Mouse (Mus musculus): ENCODE data around the gene Glipr1. TPM values are rescaled to one million over a fixed set of nuclear protein-coding genes. Genes with fewer than 3 reads are reported as not detected.

The Glipr1 gene
- polyA plus RNA-seq, 1 experiment from 2014 or later: 0.88 TPM

DNA sequence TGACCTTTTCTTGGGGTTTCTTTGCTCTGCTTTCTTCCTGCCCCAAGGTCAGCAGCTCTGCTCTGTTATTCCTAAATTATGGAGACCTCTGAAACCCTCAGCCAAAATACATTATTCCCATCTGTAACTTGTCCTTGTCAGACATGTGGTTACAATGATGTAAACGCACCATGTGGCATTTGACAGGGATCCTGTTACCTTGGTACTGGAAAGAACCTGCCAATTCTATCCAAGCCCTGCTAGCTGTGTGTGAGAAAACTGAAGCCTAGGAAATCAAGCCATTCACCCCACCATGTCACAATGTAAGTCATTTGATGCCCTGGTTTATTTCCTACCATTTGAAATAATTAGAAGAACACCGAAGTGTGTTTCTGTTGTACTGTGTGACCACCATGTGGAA, 46.6 kb downstream of the Glipr1 start:
- H3K27ac ChIP-seq (ENCODE audit: low read depth, low read length): no peak overlapping the region
- H3K9ac ChIP-seq (ENCODE audit: low read length): no peak overlapping the region
- H3K4me2 ChIP-seq (ENCODE audit: low read length): no peak overlapping the region
- no peaks in the 10 kb centered on the region for H3K9me3 ChIP-seq (replicated peaks; ENCODE audit: control insufficient read depth, low read length)
- no peaks in the 10 kb centered on the region for H3K36me3 ChIP-seq (ENCODE audit: control insufficient read depth, insufficient read depth, low read length)
- no peak overlapping the region for H3K4me3 ChIP-seq (ENCODE audit: low read depth, low read length)
- WGBS: 91% methylated on average over 2 of the region's 2 CpGs
- no peak for DNase-seq (ENCODE audit: low spot score)
- no peaks in the 10 kb centered on the region for H3K27me3 ChIP-seq (replicated peaks; ENCODE audit: control insufficient read depth, insufficient read depth, low read length)
- ATAC-seq: no peak
- H3K4me1 ChIP-seq (ENCODE audit: control insufficient read depth, insufficient read depth, low read length): no peaks in the 10 kb centered on the region

DNA sequence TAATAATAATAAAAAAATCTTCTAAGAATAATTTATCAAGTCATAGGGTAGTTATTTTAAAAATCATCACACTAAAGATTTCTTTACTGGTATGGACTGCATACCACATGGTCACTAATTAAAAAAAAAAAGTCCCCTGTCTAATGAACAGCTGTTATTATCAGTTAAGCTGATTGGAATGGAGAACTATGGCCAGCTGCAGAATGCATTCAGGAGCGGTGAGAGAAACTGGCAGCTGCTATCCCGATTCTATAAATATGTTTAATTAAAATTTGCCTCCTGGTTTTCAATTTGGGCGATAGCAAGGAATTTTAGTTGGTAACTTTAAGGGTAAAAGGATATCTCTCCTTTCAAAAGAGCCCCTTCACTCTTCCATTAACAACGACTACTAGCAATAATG, 53.4 kb downstream of the Glipr1 start:
- WGBS: 11% methylated on average over 4 of the region's 4 CpGs
- no peaks in the 10 kb centered on the region for H3K27me3 ChIP-seq (replicated peaks; ENCODE audit: control insufficient read depth, insufficient read depth, low read length)

DNA sequence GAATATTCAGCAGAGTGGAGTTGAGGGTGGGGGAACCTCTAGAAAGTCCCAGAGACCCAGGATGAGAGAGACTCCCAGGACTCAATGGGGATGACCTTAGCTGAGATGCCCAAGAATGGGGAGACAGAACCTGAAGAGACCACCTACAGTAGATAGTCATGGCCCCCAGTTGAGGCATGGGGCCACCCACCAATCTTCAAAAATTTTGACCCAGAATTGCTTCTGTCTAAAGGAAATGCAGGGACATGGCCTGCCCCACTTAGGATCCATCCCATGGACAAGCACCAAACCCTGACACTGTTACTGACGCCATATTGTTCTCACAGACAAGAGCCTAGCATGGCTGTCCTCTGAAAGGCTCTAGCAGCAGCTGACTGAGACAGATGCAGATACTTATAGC, 54.4 kb downstream of the Glipr1 start:
- DNase-seq (ENCODE audit: low spot score): no peak
- Histone ChIP-seq H3K4me3 (ENCODE audit: low read depth, low read length) (no peak overlapping the region), H3K9me3 (replicated peaks; ENCODE audit: control insufficient read depth, low read length) (no peaks in the 10 kb centered on the region), H3K4me2 (ENCODE audit: low read length) (no peak overlapping the region), H3K27me3 (replicated peaks; ENCODE audit: control insufficient read depth, insufficient read depth, low read length) (no peaks in the 10 kb centered on the region), H3K4me1 (ENCODE audit: control insufficient read depth, insufficient read depth, low read length) (no peaks in the 10 kb centered on the region), H3K9ac (ENCODE audit: low read length) (no peak overlapping the region), H3K36me3 (ENCODE audit: control insufficient read depth, insufficient read depth, low read length) (no peaks in the 10 kb centered on the region), H3K27ac (ENCODE audit: low read depth, low read length) (no peak overlapping the region)
- ATAC-seq: no peak
- 85% methylated on average over 1 of the region's 1 CpGs for WGBS

More for the DNA sequence above, 53.4 kb downstream of the Glipr1 start:
- no peak overlapping the region for H3K9ac ChIP-seq (ENCODE audit: low read length)
- no peaks in the 10 kb centered on the region for H3K36me3 ChIP-seq (ENCODE audit: control insufficient read depth, insufficient read depth, low read length)
- no peaks in the 10 kb centered on the region for H3K9me3 ChIP-seq (replicated peaks; ENCODE audit: control insufficient read depth, low read length)
- DNase-seq (ENCODE audit: low spot score): peak; percentile 14
- H3K4me2 ChIP-seq (ENCODE audit: low read length): no peak overlapping the region
- H3K4me3 ChIP-seq (ENCODE audit: low read depth, low read length): no peak overlapping the region
- H3K4me1 ChIP-seq (ENCODE audit: control insufficient read depth, insufficient read depth, low read length): no peaks in the 10 kb centered on the region
- H3K27ac ChIP-seq (ENCODE audit: low read depth, low read length): no peak overlapping the region
- ATAC-seq: no peak

DNA sequence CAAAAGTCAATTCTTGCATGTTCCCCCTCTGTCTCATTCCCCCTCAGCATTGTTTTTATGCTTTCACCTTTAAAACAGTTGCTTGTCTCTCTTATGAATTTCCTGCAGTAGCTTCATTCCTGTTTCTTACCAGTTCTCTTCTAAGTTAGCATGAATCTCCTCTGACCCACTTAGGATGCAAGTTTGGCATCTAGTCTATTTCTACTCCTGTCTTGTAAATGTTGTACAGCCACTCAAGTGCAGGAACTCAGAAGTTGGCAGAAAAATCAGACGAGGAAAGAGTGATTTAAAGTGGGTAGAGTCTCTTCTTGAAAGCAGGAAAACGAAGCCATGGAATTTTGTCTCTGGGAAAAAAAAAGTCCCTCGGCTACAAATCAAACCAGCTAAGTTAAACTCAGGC, 56.9 kb downstream of the Glipr1 start:
- no peak for DNase-seq (ENCODE audit: low spot score)
- Histone ChIP-seq H3K4me1 (ENCODE audit: control insufficient read depth, insufficient read depth, low read length) (no peaks in the 10 kb centered on the region), H3K27ac (ENCODE audit: low read depth, low read length) (no peak overlapping the region), H3K27me3 (replicated peaks; ENCODE audit: control insufficient read depth, insufficient read depth, low read length) (no peaks in the 10 kb centered on the region), H3K4me3 (ENCODE audit: low read depth, low read length) (no peak overlapping the region), H3K9ac (ENCODE audit: low read length) (no peak overlapping the region), H3K36me3 (ENCODE audit: control insufficient read depth, insufficient read depth, low read length) (no peaks in the 10 kb centered on the region), H3K9me3 (replicated peaks; ENCODE audit: control insufficient read depth, low read length) (no peaks in the 10 kb centered on the region), H3K4me2 (ENCODE audit: low read length) (no peak overlapping the region)
- ATAC-seq: no peak
- WGBS: 78% methylated on average over 3 of the region's 3 CpGs

DNA sequence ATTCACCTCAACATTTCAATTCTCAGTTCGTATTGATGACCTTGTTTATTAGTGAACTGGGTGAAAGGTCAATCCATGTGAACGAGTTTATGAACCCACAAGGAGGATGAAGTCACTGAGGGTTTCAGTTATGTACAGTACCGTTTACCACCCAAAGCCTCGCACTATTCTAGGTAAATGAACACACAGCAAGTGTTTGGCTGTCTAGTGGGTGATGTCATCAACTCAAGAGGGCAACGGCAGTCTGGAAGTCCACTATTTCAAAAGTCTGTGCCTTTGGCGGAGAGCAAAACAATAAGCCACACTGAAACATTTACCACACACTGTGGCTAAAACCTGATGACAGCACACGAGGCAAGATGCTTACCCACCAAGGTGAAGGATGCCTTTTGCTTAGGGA, 59.4 kb downstream of the Glipr1 start:
- ATAC-seq (no peak), DNase-seq (ENCODE audit: low spot score) (no peak)
- no peak overlapping the region for H3K9ac ChIP-seq (ENCODE audit: low read length)
- 80% methylated on average over 7 of the region's 7 CpGs for WGBS
- H3K27me3 ChIP-seq (replicated peaks; ENCODE audit: control insufficient read depth, insufficient read depth, low read length): no peaks in the 10 kb centered on the region
- H3K36me3 ChIP-seq (ENCODE audit: control insufficient read depth, insufficient read depth, low read length): no peaks in the 10 kb centered on the region
- no peak overlapping the region for H3K4me2 ChIP-seq (ENCODE audit: low read length)
- no peaks in the 10 kb centered on the region for H3K9me3 ChIP-seq (replicated peaks; ENCODE audit: control insufficient read depth, low read length)
- H3K4me1 ChIP-seq (ENCODE audit: control insufficient read depth, insufficient read depth, low read length): no peaks in the 10 kb centered on the region
- H3K4me3 ChIP-seq (ENCODE audit: low read depth, low read length): no peak overlapping the region
- no peak overlapping the region for H3K27ac ChIP-seq (ENCODE audit: low read depth, low read length)

DNA sequence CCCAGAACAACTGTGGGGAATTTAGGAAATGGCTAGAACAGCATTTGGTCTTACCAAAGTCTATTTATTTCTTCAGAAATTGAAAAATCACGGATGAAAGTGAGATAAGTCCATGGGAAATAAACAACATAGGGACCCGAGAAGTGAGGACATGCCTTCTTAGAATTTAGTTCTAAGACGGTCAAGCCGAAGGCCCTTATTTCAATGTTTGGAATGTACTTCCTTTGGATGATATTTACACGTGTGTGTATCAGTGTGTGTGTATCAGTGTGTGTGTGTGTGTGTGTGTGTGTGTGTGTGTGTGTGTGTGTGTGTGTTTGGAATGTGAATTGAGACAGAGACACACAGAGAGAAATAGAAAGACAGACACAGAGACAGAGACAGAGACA, 65.3 kb downstream of the Glipr1 start:
- 89% methylated on average over 5 of the region's 5 CpGs for WGBS
- Histone ChIP-seq H3K36me3 (ENCODE audit: control insufficient read depth, insufficient read depth, low read length) (no peaks in the 10 kb centered on the region), H3K4me3 (ENCODE audit: low read depth, low read length) (no peak overlapping the region), H3K27me3 (replicated peaks; ENCODE audit: control insufficient read depth, insufficient read depth, low read length) (no peaks in the 10 kb centered on the region), H3K9me3 (replicated peaks; ENCODE audit: control insufficient read depth, low read length) (no peaks in the 10 kb centered on the region), H3K4me2 (ENCODE audit: low read length) (no peak overlapping the region), H3K9ac (ENCODE audit: low read length) (no peak overlapping the region), H3K27ac (ENCODE audit: low read depth, low read length) (no peak overlapping the region), H3K4me1 (ENCODE audit: control insufficient read depth, insufficient read depth, low read length) (no peaks in the 10 kb centered on the region)
- ATAC-seq (no peak), DNase-seq (ENCODE audit: low spot score) (no peak)

DNA sequence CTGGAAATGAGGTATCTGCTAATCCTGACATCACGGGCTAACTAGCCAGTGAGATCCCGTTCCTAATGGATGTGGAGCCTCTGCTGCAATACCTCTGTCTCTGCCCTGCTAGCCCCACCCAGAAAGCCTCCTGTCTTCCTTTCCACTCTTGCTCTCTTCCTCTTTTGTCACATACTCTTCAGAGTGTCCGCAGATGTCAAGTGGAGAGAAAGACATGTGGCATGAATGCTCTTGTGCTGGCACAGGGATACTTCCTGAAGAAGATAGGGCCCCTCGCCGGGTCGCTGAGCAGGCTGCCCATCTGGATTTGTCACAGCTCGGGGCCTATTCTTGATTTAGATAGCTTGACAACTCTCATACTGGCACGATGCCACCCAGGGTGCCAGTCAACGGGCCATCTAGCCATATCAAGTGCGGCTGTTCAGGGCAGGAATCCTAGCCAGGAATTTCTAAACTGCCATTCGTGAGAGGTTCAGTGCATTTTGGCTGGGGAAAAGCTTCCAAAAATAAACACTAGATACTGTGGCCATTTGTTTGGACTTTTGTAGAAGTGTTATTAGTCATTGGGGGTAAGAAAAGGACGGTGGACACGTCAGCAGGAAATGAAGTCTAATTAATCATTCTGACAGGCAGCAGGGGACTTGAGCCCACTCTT, 65.8 kb downstream of the Glipr1 start:
- 58% methylated on average over 13 of the region's 13 CpGs for WGBS
- H3K27ac ChIP-seq (ENCODE audit: low read depth, low read length): no peak overlapping the region
- DNase-seq (ENCODE audit: low spot score): peak; percentile 78
- no peaks in the 10 kb centered on the region for H3K27me3 ChIP-seq (replicated peaks; ENCODE audit: control insufficient read depth, insufficient read depth, low read length)
- no peak overlapping the region for H3K4me3 ChIP-seq (ENCODE audit: low read depth, low read length)
- H3K9me3 ChIP-seq (replicated peaks; ENCODE audit: control insufficient read depth, low read length): no peaks in the 10 kb centered on the region
- H3K4me1 ChIP-seq (ENCODE audit: control insufficient read depth, insufficient read depth, low read length): no peaks in the 10 kb centered on the region
- H3K9ac ChIP-seq (ENCODE audit: low read length): no peak overlapping the region
- no peaks in the 10 kb centered on the region for H3K36me3 ChIP-seq (ENCODE audit: control insufficient read depth, insufficient read depth, low read length)
- no peak overlapping the region for H3K4me2 ChIP-seq (ENCODE audit: low read length)
- peak; percentile 61; the same call in 1 of the 2 replicates for ATAC-seq

DNA sequence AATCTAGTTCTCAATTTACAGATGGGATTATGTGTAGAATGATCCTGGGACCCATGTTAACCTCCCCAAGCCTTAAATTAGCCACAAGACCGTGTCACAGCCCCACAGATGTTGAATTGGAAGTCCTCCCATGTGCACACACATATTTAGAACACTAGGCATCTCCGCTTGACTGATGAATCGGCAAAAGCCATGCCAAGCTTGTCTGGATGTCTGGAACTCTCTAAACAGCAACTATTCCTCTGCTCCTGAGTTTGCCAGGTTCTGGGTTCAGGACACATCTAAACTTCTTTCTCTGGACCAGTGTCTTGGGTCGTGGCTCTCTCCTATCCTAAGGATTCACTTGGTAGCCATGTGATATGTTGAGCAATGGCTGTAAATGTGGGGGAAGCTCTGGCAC, 66.4 kb downstream of the Glipr1 start:
- DNase-seq (ENCODE audit: low spot score) (no peak), ATAC-seq (no peak)
- H3K9ac ChIP-seq (ENCODE audit: low read length): no peak overlapping the region
- no peaks in the 10 kb centered on the region for H3K4me1 ChIP-seq (ENCODE audit: control insufficient read depth, insufficient read depth, low read length)
- 80% methylated on average over 4 of the region's 4 CpGs for WGBS
- H3K4me2 ChIP-seq (ENCODE audit: low read length): no peak overlapping the region
- H3K27ac ChIP-seq (ENCODE audit: low read depth, low read length): no peak overlapping the region
- no peaks in the 10 kb centered on the region for H3K9me3 ChIP-seq (replicated peaks; ENCODE audit: control insufficient read depth, low read length)
- H3K4me3 ChIP-seq (ENCODE audit: low read depth, low read length): no peak overlapping the region
- H3K36me3 ChIP-seq (ENCODE audit: control insufficient read depth, insufficient read depth, low read length): no peaks in the 10 kb centered on the region
- no peaks in the 10 kb centered on the region for H3K27me3 ChIP-seq (replicated peaks; ENCODE audit: control insufficient read depth, insufficient read depth, low read length)

All from forebrain, embryonic 14.5 days (tissue).